Mouse (Mus musculus) stomach, embryonic 14.5 days (tissue): ENCODE results near the gene Fam20b. TPM values are rescaled to one million over a fixed set of nuclear protein-coding genes. Genes with fewer than 3 reads are reported as not detected.

Experiments
- ATAC-seq: fragments of 200-750 bp; cut with Nextera tagmentation; 2 replicates; pipeline ENCODE4 v1.8.0; 2017; ENCODE audit warnings: low read depth, moderate TSS enrichment; ENCODE audit not compliant: insufficient number of reproducible peaks, insufficient read depth, low FRiP score
- H3K27ac ChIP-seq: fragments of 300-500 bp; sonication (generic); 2 replicates; pipeline ENCODE4 v1.5.1; 2014; ENCODE audit warnings: mild to moderate bottlenecking, low read length, moderate library complexity, mixed read lengths
- H3K27me3 ChIP-seq: fragments of 300-500 bp; sonication (generic); 2 replicates; pipeline ENCODE4 v1.6.1; 2014; ENCODE audit warnings: low read length, control low read depth, mixed read lengths; ENCODE audit not compliant: control insufficient read depth, insufficient read depth
- H3K36me3 ChIP-seq: fragments of 300-500 bp; sonication (generic); 2 replicates; pipeline ENCODE4 v1.6.1; 2014; ENCODE audit warnings: mild to moderate bottlenecking, control low read depth, low read length, moderate library complexity, mixed read lengths; ENCODE audit not compliant: control insufficient read depth, insufficient read depth
- H3K4me1 ChIP-seq: fragments of 300-500 bp; sonication (generic); 2 replicates; pipeline ENCODE4 v1.6.1; 2014; ENCODE audit warnings: low read length, control low read depth, mixed read lengths; ENCODE audit not compliant: control insufficient read depth, insufficient read depth
- H3K4me2 ChIP-seq: fragments of 300-500 bp; sonication (generic); replicated peaks from 2 replicates; pipeline ENCODE4 v1.6.1; 2014; ENCODE audit warnings: low read depth, low read length, control low read depth
- H3K4me3 ChIP-seq: fragments of 300-500 bp; sonication (generic); 2 replicates; pipeline ENCODE4 v1.5.1; 2014; ENCODE audit warnings: low read depth, low read length, control low read depth
- H3K9ac ChIP-seq: fragments of 300-500 bp; sonication (generic); replicated peaks from 2 replicates; pipeline ENCODE4 v1.6.1; 2014; ENCODE audit warnings: low read depth, mild to moderate bottlenecking, control low read depth, low read length, moderate library complexity, mixed read lengths
- H3K9me3 ChIP-seq: fragments of 300-500 bp; sonication (generic); 2 replicates; pipeline ENCODE4 v1.6.1; 2016; ENCODE audit warnings: low read depth, low read length, control low read depth; ENCODE audit not compliant: control insufficient read depth
- WGBS: fragments of 180-500 bp; shearing (Covaris S2); extraction: QIAGEN DNeasy Blood & Tissue Kit; methylation state at CpG from one replicate; pipeline ENCODE4 v1.1.7; 2014; 5-methylcytosine and 5-hydroxymethylcytosine counted together
- polyA plus RNA-seq: library from polyadenylated mRNA; unstranded; fragments of >200 nt; fragmentation: Nextera tagmentation; extraction: Ambion mirVana; gene quantifications from 2 replicates; pipeline ENCODE4 v1.2.1, GENCODE M21; 2014

Gene Fam20b
- polyA plus RNA-seq, 1 experiment from 2014 or later: 32.4 TPM

GRCm38 (mm10) chr1:156702151-156702550, 16.7 kb downstream of the Fam20b start:
- no peaks in the 10 kb centered on the region for H3K27me3 ChIP-seq
- no peak overlapping the region for H3K27ac ChIP-seq
- ATAC-seq: no peak
- H3K36me3 ChIP-seq: peaks cover 26% of the 10 kb centered on the region; the same call in 1 of the 2 replicates
- no peak overlapping the region for H3K9ac ChIP-seq
- no peaks in the 10 kb centered on the region for H3K4me1 ChIP-seq
- H3K4me3 ChIP-seq: no peak overlapping the region
- H3K4me2 ChIP-seq: no peak overlapping the region
- H3K9me3 ChIP-seq: no peaks in the 10 kb centered on the region
- 90% methylated on average over 7 of the region's 7 CpGs for WGBS

- Histone ChIP-seq H3K4me3 (no peak overlapping the region), H3K9ac (no peak overlapping the region), H3K27ac (no peak overlapping the region), H3K4me1 (no peaks in the 10 kb centered on the region), H3K27me3 (no peaks in the 10 kb centered on the region), H3K4me2 (no peak overlapping the region), H3K9me3 (no peaks in the 10 kb centered on the region), H3K36me3 (peaks cover 64% of the 10 kb centered on the region)
- 75% methylated on average over 7 of the region's 7 CpGs for WGBS
- ATAC-seq: no peak
Measured at GRCm38 (mm10) chr1:156686025-156686661, 32.7 kb downstream of the Fam20b start.

GRCm38 (mm10) chr1:156679599-156679998, 39.3 kb downstream of the Fam20b start:
- H3K27me3 ChIP-seq: no peaks in the 10 kb centered on the region
- H3K4me1 ChIP-seq: 0 out of 2 replicates have a peak, but pooled peaks cover under 1% of the 10 kb centered on the region
- no peak for ATAC-seq
- H3K36me3 ChIP-seq: peaks cover 24% of the 10 kb centered on the region
- H3K27ac ChIP-seq: no peak overlapping the region
- H3K4me3 ChIP-seq: no peak overlapping the region
- H3K9me3 ChIP-seq: no peaks in the 10 kb centered on the region
- H3K4me2 ChIP-seq: no peak overlapping the region
- H3K9ac ChIP-seq: no peak overlapping the region
- WGBS: 93% methylated on average over 9 of the region's 9 CpGs

GRCm38 (mm10) chr1:156677230-156677629, 41.7 kb downstream of the Fam20b start:
- Histone ChIP-seq H3K4me1 (peaks cover 4% of the 10 kb centered on the region; the same call in 1 of the 2 replicates), H3K27me3 (no peaks in the 10 kb centered on the region), H3K27ac (no peak overlapping the region), H3K4me3 (no peak overlapping the region), H3K4me2 (no peak overlapping the region), H3K36me3 (peaks cover 15% of the 10 kb centered on the region), H3K9me3 (no peaks in the 10 kb centered on the region), H3K9ac (no peak overlapping the region)
- no peak for ATAC-seq
- WGBS: 74% methylated on average over 3 of the region's 3 CpGs

GRCm38 (mm10) chr1:156676596-156676995, 42.3 kb downstream of the Fam20b start:
- Histone ChIP-seq H3K4me3 (no peak overlapping the region), H3K27me3 (no peaks in the 10 kb centered on the region), H3K4me1 (peaks cover 4% of the 10 kb centered on the region; the same call in 1 of the 2 replicates), H3K9me3 (no peaks in the 10 kb centered on the region), H3K36me3 (peaks cover 15% of the 10 kb centered on the region), H3K9ac (no peak overlapping the region), H3K4me2 (no peak overlapping the region), H3K27ac (no peak overlapping the region)
- WGBS: 83% methylated on average over 5 of the region's 5 CpGs
- no peak for ATAC-seq

GRCm38 (mm10) chr1:156676171-156676570, 42.7 kb downstream of the Fam20b start:
- 37% methylated on average over 12 of the region's 12 CpGs for WGBS
- ATAC-seq: no peak
- Histone ChIP-seq H3K9me3 (no peaks in the 10 kb centered on the region), H3K4me1 (peaks cover 4% of the 10 kb centered on the region; the same call in 1 of the 2 replicates), H3K27ac (no peak overlapping the region), H3K4me3 (no peak overlapping the region), H3K9ac (no peak overlapping the region), H3K36me3 (peaks cover 13% of the 10 kb centered on the region), H3K27me3 (no peaks in the 10 kb centered on the region), H3K4me2 (no peak overlapping the region)

- peak within 1 kb of the TSS; percentile 33 for H3K9ac ChIP-seq
- H3K4me3 ChIP-seq: peak within 1 kb of the TSS; percentile 51
- no peaks in the 10 kb centered on the region for H3K27me3 ChIP-seq
- peaks cover 4% of the 10 kb centered on the region; the same call in 1 of the 2 replicates for H3K4me1 ChIP-seq
- H3K27ac ChIP-seq: no peak within 1 kb of the TSS
- peak; percentile 85 for ATAC-seq
- 0 out of 2 replicates have a peak, but pooled peaks cover 1% of the 10 kb centered on the region for H3K36me3 ChIP-seq
- no peaks in the 10 kb centered on the region for H3K9me3 ChIP-seq
- WGBS: 9% methylated on average over 37 of the region's 37 CpGs
- peak within 1 kb of the TSS; percentile 97 for H3K4me2 ChIP-seq
Measured at GRCm38 (mm10) chr1:156674195-156675000, 44.5 kb downstream of the Fam20b start, which contains the start of gene Tor3a. Tor3a (minus strand) TSS chr1:156674356.

GRCm38 (mm10) chr1:156673476-156674194, 45.3 kb downstream of the Fam20b start:
- H3K4me1 ChIP-seq: peaks cover 4% of the 10 kb centered on the region; the same call in 1 of the 2 replicates
- H3K4me2 ChIP-seq: peak overlapping the region; percentile 97
- peak overlapping the region; percentile 33 for H3K9ac ChIP-seq
- 0 out of 2 replicates have a peak, but pooled peaks have one; percentile 21 for ATAC-seq
- no peaks in the 10 kb centered on the region for H3K27me3 ChIP-seq
- no peaks in the 10 kb centered on the region for H3K9me3 ChIP-seq
- no peak overlapping the region for H3K27ac ChIP-seq
- peak overlapping the region; percentile 51 for H3K4me3 ChIP-seq
- H3K36me3 ChIP-seq: no peaks in the 10 kb centered on the region
- WGBS: 2% methylated on average over 29 of the region's 29 CpGs
